Mouse (Mus musculus) mouse embryonic stem cell (cell line): ENCODE measurements at regions not wholly inside any gene's neighbourhood (a gene's known extent, or its start where the extent isn't known, plus 50 kb on each side); places are given as distances from the start of the nearest gene placed in this dataset.

Experiments used
- in situ Hi-C, 2 experiments: fragments of 300-500 bp; cut with MboI; formaldehyde crosslinking; loops; 1 replicate in 1 of 2; 3 replicates in 1 of 2; pipeline ENCODE4 v1.14.3; 2019 to 2020; ENCODE audit warnings: low sequenced_read_pairs in 2 of 2, low pct_unique_long_range_greater_than_20kb in 1 of 2, mixed read lengths in 1 of 2; ENCODE audit not compliant: unreplicated experiment in 1 of 2

GRCm38 (mm10) chr1:90327237-90327636 is 123.5 kb downstream of the Ackr3 start:
- in situ Hi-C loops, result no loop called here

GRCm38 (mm10) chr1:90332531-90332930 is 128.8 kb downstream of the Ackr3 start:
- in situ Hi-C loops, result no loop called here

- in situ Hi-C loops, result no loop called here
Observed at GRCm38 (mm10) chr1:90333676-90334430, 130.1 kb downstream of the Ackr3 start.

- in situ Hi-C loops, result no loop called here
Observed at GRCm38 (mm10) chr1:90335001-90335747, 131.4 kb downstream of the Ackr3 start.

- in situ Hi-C loops, result no loop called here
Observed at GRCm38 (mm10) chr1:90337876-90338316, 134.1 kb downstream of the Ackr3 start.

GRCm38 (mm10) chr1:90342346-90342745 is 138.6 kb downstream of the Ackr3 start:
- in situ Hi-C loops, result no loop called here

- in situ Hi-C loops, result no loop called here
Observed at GRCm38 (mm10) chr1:90343492-90343891, 139.7 kb downstream of the Ackr3 start.

GRCm38 (mm10) chr1:90347032-90347431 is 143.3 kb downstream of the Ackr3 start:
- in situ Hi-C loops, result no loop called here

- in situ Hi-C loops, result no loop called here
Observed at GRCm38 (mm10) chr1:90349611-90350010, 145.8 kb downstream of the Ackr3 start.

GRCm38 (mm10) chr1:90353325-90353724 is 149.5 kb downstream of the Ackr3 start:
- in situ Hi-C loops, result no loop called here

GRCm38 (mm10) chr1:90356567-90356966 is 152.8 kb downstream of the Ackr3 start:
- in situ Hi-C loops, result no loop called here

- in situ Hi-C loops, result no loop called here
Observed at GRCm38 (mm10) chr1:90357391-90357790, 153.6 kb downstream of the Ackr3 start.

- in situ Hi-C loops, result no loop called here
Observed at GRCm38 (mm10) chr1:90358971-90359370, 155.2 kb downstream of the Ackr3 start.

- in situ Hi-C loops, result no loop called here
Observed at GRCm38 (mm10) chr1:90360065-90360464, 156.3 kb downstream of the Ackr3 start.

- in situ Hi-C loops, result no loop called here
Observed at GRCm38 (mm10) chr1:90364444-90364843, 160.7 kb downstream of the Ackr3 start.

- in situ Hi-C loops, result no loop called here
Observed at GRCm38 (mm10) chr1:90368581-90368980, 164.8 kb downstream of the Ackr3 start.

- in situ Hi-C loops, result no loop called here
Observed at GRCm38 (mm10) chr1:90369287-90369686, 165.5 kb downstream of the Ackr3 start.

GRCm38 (mm10) chr1:90370766-90371165 is 167.0 kb downstream of the Ackr3 start:
- in situ Hi-C loops, result no loop called here

GRCm38 (mm10) chr1:90373001-90373400 is 169.2 kb downstream of the Ackr3 start:
- in situ Hi-C loops, result no loop called here

- in situ Hi-C loops, result no loop called here
Observed at GRCm38 (mm10) chr1:90374517-90374916, 170.7 kb downstream of the Ackr3 start.
